Mouse (Mus musculus): ENCODE measurements around the gene Irx4.

DNA sequence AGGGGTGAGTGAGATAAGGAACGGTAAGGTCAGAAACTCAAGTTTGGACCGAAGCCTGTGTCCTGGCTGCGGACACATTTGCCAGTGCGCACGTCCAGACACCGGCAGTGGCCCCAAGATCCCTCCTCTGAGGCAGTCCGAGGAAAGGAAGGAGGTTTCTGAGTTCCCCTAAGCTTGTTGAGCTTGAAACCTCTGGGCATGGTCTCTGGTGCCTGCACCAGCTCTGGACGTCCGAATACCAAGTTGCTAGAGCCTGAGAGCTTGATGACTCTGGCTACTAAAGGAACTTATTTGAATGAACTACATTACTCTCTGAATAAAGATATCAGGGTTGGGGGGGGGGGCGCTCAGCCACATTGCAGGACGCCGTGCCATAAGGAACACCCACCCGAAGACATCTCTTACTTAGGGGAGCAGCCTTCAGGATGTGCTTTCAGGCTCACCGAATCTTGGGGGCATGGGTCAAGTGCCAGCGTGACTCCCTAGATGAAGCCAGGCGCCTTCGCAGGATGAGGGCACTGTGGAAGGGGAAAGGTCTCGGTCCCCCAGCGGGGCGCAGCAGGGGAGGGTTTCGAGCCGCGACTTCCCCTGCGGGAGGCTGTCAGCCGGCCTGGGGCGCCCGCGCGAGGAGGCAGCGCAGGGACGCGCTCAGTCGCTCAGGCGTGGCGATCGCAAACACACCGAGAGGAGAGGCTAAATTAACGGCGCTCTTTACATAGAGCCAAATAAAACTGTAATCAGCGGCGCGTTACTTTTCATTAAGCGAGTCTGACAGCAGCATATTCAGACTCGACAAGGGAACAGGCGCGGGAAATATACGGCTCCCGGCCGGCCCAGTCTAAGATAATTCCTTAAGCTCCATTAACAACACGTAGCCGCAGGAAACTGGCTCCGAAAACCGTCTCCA is 11.3 kb downstream of the Irx4 start:
- TF ChIP-seq POLR2A (IDR thresholded peaks at IDR 0.05; ENCODE audit: control insufficient read depth, low read depth, low read length) (no peak), CTCF (IDR thresholded peaks at IDR 0.05; ENCODE audit: control insufficient read depth, insufficient read depth, insufficient replicate concordance, low read depth, low read length) (no peak)
